Mouse (Mus musculus): ENCODE data around the gene Mta3. TPM values are rescaled to one million over a fixed set of nuclear protein-coding genes. Genes with fewer than 3 reads are reported as not detected.

The Mta3 gene
- polyA plus RNA-seq, 1 experiment from 2014 or later: 31.8 TPM

DNA sequence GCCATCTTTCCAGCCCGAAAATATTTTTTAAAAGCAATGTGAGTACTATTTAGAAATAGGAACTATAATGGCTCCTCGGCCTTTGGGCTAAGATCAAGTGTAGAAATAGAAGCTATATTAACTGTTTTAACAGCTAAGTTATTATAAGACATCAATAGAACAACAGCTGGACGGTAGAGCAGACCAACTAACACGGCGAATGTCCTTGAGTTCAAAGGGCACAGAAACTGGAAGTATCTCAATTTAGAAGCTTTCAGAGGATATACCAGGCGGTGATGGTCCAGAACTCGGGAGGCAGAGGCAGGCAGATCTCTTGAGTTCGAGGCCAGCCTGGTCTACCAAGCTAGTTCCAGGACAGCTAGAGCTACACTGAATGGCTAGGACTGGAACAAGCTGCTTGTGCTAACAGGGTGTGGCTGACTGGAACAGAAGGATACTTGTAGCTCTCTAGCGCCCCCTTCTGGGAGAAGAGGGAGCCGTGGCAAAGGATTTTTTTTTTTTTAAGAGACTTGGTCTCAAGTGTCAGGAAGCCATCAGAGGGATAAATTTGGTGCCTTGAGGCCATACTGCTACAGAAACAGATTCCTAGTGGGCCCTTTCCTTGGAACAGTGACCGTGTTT is 101.9 kb downstream of the Mta3 start:
- H3K27ac ChIP-seq: no peak overlapping the region
- H3K4me3 ChIP-seq: no peak overlapping the region
- 74% methylated on average over 11 of the region's 11 CpGs for WGBS
- H3K4me1 ChIP-seq: no peaks in the 10 kb centered on the region; the same call in 1 of the 2 replicates
- peak; percentile 52 for DNase-seq (ENCODE audit: extremely low spot score, low spot score)
- H3K9me3 ChIP-seq: no peaks in the 10 kb centered on the region
- peaks cover 11% of the 10 kb centered on the region for H3K36me3 ChIP-seq (replicated peaks)
- no peaks in the 10 kb centered on the region for H3K27me3 ChIP-seq (ENCODE audit: poor library complexity, severe bottlenecking)

DNA sequence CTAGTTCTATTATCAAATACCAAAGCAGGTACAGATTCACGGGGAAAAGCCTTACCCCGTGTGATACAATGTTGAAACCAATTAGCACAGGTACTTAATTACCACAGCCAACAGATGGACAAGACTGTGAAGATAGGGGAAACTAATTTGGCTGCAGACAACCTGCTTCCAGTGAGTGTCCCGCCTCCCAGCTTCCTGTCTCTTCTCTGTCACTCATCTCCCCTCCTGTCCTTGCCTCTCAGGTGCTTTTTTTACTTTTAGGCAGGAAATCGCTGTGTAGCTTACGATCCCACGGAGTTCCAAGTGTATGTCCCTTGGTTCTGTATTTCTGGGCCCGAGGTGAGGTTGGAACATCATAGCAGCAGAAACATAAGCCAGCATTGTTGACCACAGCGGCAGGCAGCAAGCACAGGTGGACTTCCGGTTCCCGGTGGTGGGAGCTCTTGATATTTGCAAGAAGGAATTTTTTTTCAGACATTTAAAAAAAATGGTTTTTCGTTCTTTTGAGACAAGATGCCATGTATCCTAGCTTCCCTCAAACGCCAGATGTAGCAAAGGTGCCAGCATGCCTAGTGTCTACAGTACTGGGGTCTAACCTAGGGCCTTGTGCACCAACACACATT is 102.6 kb downstream of the Mta3 start:
- no peaks in the 10 kb centered on the region; the same call in 1 of the 2 replicates for H3K4me1 ChIP-seq
- WGBS: 91% methylated on average over 12 of the region's 12 CpGs
- no peak overlapping the region for H3K27ac ChIP-seq
- peaks cover 11% of the 10 kb centered on the region for H3K36me3 ChIP-seq (replicated peaks)
- no peaks in the 10 kb centered on the region for H3K9me3 ChIP-seq
- no peaks in the 10 kb centered on the region for H3K27me3 ChIP-seq (ENCODE audit: poor library complexity, severe bottlenecking)
- no peak for DNase-seq (ENCODE audit: extremely low spot score, low spot score)
- no peak overlapping the region for H3K4me3 ChIP-seq

GRCm38 (mm10) chr17:83809197-83809829 is 103.3 kb downstream of the Mta3 start:
- no peak overlapping the region for H3K27ac ChIP-seq
- no peak for DNase-seq (ENCODE audit: extremely low spot score, low spot score)
- WGBS: 90% methylated on average over 17 of the region's 17 CpGs
- H3K27me3 ChIP-seq (ENCODE audit: poor library complexity, severe bottlenecking): no peaks in the 10 kb centered on the region
- H3K36me3 ChIP-seq (replicated peaks): peaks cover 9% of the 10 kb centered on the region
- H3K4me3 ChIP-seq: no peak overlapping the region
- no peaks in the 10 kb centered on the region for H3K9me3 ChIP-seq
- H3K4me1 ChIP-seq: no peaks in the 10 kb centered on the region

DNA sequence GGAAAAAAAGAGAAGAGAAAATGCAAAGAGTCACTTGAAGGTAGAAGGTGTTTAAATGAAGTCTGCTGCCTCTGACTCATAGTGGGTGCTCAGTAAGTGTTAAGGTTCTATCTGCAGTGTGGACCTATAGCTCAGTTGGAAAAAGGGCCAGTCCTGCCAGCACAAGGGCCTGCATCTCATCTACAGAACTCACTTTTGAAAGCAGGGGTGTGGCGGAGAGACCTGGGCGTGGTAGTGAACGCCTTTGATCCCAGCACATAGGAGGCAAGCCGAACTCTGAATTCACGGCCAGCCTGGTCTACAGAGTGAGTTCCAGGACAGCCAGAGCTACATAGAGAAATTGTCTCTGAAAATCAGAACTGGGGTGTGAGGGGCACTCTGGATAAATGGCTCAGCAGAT is 104.3 kb downstream of the Mta3 start:
- H3K9me3 ChIP-seq: no peaks in the 10 kb centered on the region
- WGBS: 95% methylated on average over 5 of the region's 5 CpGs
- no peaks in the 10 kb centered on the region for H3K27me3 ChIP-seq (ENCODE audit: poor library complexity, severe bottlenecking)
- H3K4me3 ChIP-seq: no peak overlapping the region
- H3K4me1 ChIP-seq: no peaks in the 10 kb centered on the region
- no peak for DNase-seq (ENCODE audit: extremely low spot score, low spot score)
- no peak overlapping the region for H3K27ac ChIP-seq
- H3K36me3 ChIP-seq (replicated peaks): 0 out of 2 replicates have a peak, but pooled peaks cover 5% of the 10 kb centered on the region

- H3K4me3 ChIP-seq: no peak overlapping the region
- 0 out of 2 replicates have a peak, but pooled peaks cover 5% of the 10 kb centered on the region for H3K36me3 ChIP-seq (replicated peaks)
- H3K27me3 ChIP-seq (ENCODE audit: poor library complexity, severe bottlenecking): no peaks in the 10 kb centered on the region
- WGBS: 94% methylated on average over 17 of the region's 17 CpGs
- H3K4me1 ChIP-seq: no peaks in the 10 kb centered on the region
- no peak for DNase-seq (ENCODE audit: extremely low spot score, low spot score)
- H3K27ac ChIP-seq: no peak overlapping the region
- no peaks in the 10 kb centered on the region for H3K9me3 ChIP-seq
Observed at GRCm38 (mm10) chr17:83812200-83812944, 106.4 kb downstream of the Mta3 start.

DNA sequence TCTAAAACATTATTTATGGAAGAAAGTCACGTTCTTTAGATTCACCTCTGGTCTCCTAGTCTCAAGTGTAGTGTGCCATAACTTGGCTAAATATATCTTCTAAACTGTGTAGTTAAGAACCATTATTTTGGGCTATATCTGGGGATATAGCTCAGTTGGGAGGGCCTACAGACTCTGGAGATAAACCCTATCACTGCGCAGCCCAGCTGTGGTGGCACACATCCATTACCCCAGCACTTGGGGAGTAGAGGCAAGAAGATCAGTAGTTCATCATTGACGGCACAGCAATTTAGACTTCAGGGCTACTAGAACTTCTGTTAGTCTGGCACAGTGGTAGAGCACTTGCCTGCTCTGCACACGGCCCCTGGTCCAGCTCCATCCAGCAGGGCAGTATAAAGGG is 107.1 kb downstream of the Mta3 start:
- H3K4me1 ChIP-seq: no peaks in the 10 kb centered on the region
- H3K36me3 ChIP-seq (replicated peaks): 0 out of 2 replicates have a peak, but pooled peaks cover 5% of the 10 kb centered on the region
- no peaks in the 10 kb centered on the region for H3K9me3 ChIP-seq
- no peak overlapping the region for H3K4me3 ChIP-seq
- no peaks in the 10 kb centered on the region for H3K27me3 ChIP-seq (ENCODE audit: poor library complexity, severe bottlenecking)
- H3K27ac ChIP-seq: no peak overlapping the region
- WGBS: 87% methylated on average over 4 of the region's 4 CpGs
- DNase-seq (ENCODE audit: extremely low spot score, low spot score): no peak

- 90% methylated on average over 7 of the region's 7 CpGs for WGBS
- Histone ChIP-seq H3K4me3 (no peak overlapping the region), H3K27me3 (ENCODE audit: poor library complexity, severe bottlenecking) (no peaks in the 10 kb centered on the region), H3K36me3 (replicated peaks) (0 out of 2 replicates have a peak, but pooled peaks cover 2% of the 10 kb centered on the region), H3K27ac (no peak overlapping the region), H3K9me3 (no peaks in the 10 kb centered on the region), H3K4me1 (no peaks in the 10 kb centered on the region)
- DNase-seq (ENCODE audit: extremely low spot score, low spot score): no peak
Observed at GRCm38 (mm10) chr17:83816996-83817395, 111.0 kb downstream of the Mta3 start.

GRCm38 (mm10) chr17:83819503-83819902 is 113.5 kb downstream of the Mta3 start:
- H3K27me3 ChIP-seq (ENCODE audit: poor library complexity, severe bottlenecking): no peaks in the 10 kb centered on the region
- no peaks in the 10 kb centered on the region; the same call in 1 of the 2 replicates for H3K4me1 ChIP-seq
- no peak overlapping the region for H3K27ac ChIP-seq
- no peaks in the 10 kb centered on the region for H3K36me3 ChIP-seq (replicated peaks)
- 78% methylated on average over 8 of the region's 8 CpGs for WGBS
- no peak for DNase-seq (ENCODE audit: extremely low spot score, low spot score)
- no peaks in the 10 kb centered on the region for H3K9me3 ChIP-seq
- no peak overlapping the region for H3K4me3 ChIP-seq

DNA sequence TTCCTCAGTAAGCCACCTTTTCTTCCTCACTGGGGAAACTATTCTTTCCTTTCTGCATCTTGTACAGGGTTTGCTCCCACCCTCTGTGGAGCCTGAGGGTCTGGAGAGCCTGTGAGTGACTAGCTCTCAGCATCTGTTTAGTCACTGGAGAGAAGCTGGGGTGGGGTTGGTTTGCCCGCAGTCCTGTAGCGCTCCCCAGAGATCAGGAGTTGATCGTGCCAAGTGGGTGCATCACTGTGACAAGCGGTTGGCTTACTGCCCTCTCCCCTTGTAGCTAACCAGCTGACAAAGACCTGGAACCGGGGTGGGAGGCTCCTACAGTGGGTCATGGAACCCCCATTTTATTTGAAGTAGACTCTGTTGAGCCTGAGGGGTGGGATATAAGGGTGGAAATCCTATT is 114.7 kb downstream of the Mta3 start:
- Histone ChIP-seq H3K9me3 (no peaks in the 10 kb centered on the region), H3K36me3 (replicated peaks) (no peaks in the 10 kb centered on the region), H3K4me1 (no peaks in the 10 kb centered on the region; the same call in 1 of the 2 replicates), H3K4me3 (no peak overlapping the region), H3K27ac (no peak overlapping the region), H3K27me3 (ENCODE audit: poor library complexity, severe bottlenecking) (no peaks in the 10 kb centered on the region)
- DNase-seq (ENCODE audit: extremely low spot score, low spot score): no peak
- WGBS: 87% methylated on average over 5 of the region's 5 CpGs

DNA sequence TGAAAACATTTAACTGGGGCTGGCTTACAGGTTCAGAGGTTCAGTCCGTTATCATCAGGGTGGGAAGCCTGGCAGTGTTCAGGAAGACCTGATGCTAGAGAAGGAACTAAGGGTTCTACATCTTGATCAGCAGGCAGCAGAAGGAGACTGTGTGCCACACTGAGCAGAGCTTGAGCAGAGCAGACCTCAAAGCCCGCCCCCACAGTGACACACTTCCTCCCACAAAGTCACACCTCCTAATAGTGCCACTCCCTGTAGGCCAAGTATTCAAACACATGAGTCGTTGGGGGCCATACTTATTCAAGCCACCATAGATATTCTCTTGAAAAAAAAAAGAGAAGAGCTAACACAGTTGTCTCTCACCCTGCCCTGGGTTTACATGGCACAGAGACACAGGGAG is 115.9 kb downstream of the Mta3 start:
- H3K27me3 ChIP-seq (ENCODE audit: poor library complexity, severe bottlenecking): no peaks in the 10 kb centered on the region
- DNase-seq (ENCODE audit: extremely low spot score, low spot score): no peak
- H3K4me3 ChIP-seq: no peak overlapping the region
- no peaks in the 10 kb centered on the region; the same call in 1 of the 2 replicates for H3K4me1 ChIP-seq
- H3K27ac ChIP-seq: no peak overlapping the region
- H3K36me3 ChIP-seq (replicated peaks): no peaks in the 10 kb centered on the region
- no peaks in the 10 kb centered on the region for H3K9me3 ChIP-seq
- 85% methylated on average over 3 of the region's 3 CpGs for WGBS

- Histone ChIP-seq H3K27ac (no peak overlapping the region), H3K36me3 (replicated peaks) (no peaks in the 10 kb centered on the region), H3K4me3 (no peak overlapping the region), H3K4me1 (peaks cover 7% of the 10 kb centered on the region; the same call in 1 of the 2 replicates), H3K9me3 (no peaks in the 10 kb centered on the region), H3K27me3 (ENCODE audit: poor library complexity, severe bottlenecking) (no peaks in the 10 kb centered on the region)
- no peak for DNase-seq (ENCODE audit: extremely low spot score, low spot score)
- 90% methylated on average over 7 of the region's 7 CpGs for WGBS
Observed at GRCm38 (mm10) chr17:83823835-83824234, 117.9 kb downstream of the Mta3 start.

DNA sequence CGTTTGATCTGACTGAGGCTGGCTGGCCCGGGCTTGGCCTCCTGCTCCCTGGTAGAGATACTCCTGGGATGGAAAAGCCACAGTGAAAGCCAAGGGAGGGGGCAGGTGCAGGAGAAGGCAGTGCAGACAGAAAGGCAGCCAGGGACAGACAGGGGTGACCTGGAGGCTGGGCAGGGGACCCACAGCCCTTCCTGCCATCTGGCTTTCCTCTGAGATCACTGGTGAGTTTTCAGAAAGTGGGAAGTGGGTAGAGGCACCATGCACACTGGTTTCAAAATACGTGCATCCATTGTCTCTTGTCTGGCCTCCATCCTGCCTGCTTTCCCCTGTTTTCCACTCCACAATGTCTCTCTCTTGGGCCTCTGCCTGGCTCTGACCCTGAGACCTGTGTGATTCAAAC is 123.4 kb downstream of the Mta3 start:
- Histone ChIP-seq H3K9me3 (no peaks in the 10 kb centered on the region), H3K27ac (no peak overlapping the region), H3K4me1 (peaks cover 17% of the 10 kb centered on the region), H3K4me3 (no peak overlapping the region), H3K27me3 (ENCODE audit: poor library complexity, severe bottlenecking) (no peaks in the 10 kb centered on the region), H3K36me3 (replicated peaks) (no peaks in the 10 kb centered on the region)
- DNase-seq (ENCODE audit: extremely low spot score, low spot score): no peak
- 79% methylated on average over 3 of the region's 3 CpGs for WGBS
